Mouse (Mus musculus): ENCODE data around the gene Apbb2. TPM values are rescaled to one million over a fixed set of nuclear protein-coding genes. Genes with fewer than 3 reads are reported as not detected.
A peak's percentile ranks its signal among the peaks of the same experiment; 100 is the strongest.
"Not testable (repeated sequence)": the region's sequence is repeated elsewhere in the genome, so short reads cannot be mapped to it uniquely, and the experiment has no call there.

Apbb2 gene
- polyA plus RNA-seq, 1 experiment from 2014 or later = 5.9 TPM

- H3K4me1 ChIP-seq = no peaks in the 10 kb centered on the region
- H3K9ac ChIP-seq = no peak overlapping the region
- ATAC-seq = no peak
- no peaks in the 10 kb centered on the region for H3K9me3 ChIP-seq (replicated peaks)
- no peak overlapping the region for H3K27ac ChIP-seq
- WGBS (ENCODE audit: insufficient replicate concordance) = 72% methylated on average over 6 of the region's 6 CpGs
- no peaks in the 10 kb centered on the region for H3K27me3 ChIP-seq (replicated peaks)
- no peak overlapping the region for H3K4me2 ChIP-seq
- no peak overlapping the region for H3K4me3 ChIP-seq
- no peaks in the 10 kb centered on the region for H3K36me3 ChIP-seq
Observed at GRCm38 (mm10) chr5:66298856-66299255, 319.7 kb downstream of the Apbb2 start.

GRCm38 (mm10) chr5:66296116-66296515, 322.5 kb downstream of the Apbb2 start:
- Histone ChIP-seq H3K9ac (no peak overlapping the region), H3K4me3 (no peak overlapping the region), H3K4me1 (no peaks in the 10 kb centered on the region), H3K27ac (no peak overlapping the region), H3K4me2 (no peak overlapping the region), H3K27me3 (replicated peaks) (no peaks in the 10 kb centered on the region), H3K36me3 (no peaks in the 10 kb centered on the region), H3K9me3 (replicated peaks) (no peaks in the 10 kb centered on the region)
- ATAC-seq = no peak
- 69% methylated on average over 5 of the region's 5 CpGs for WGBS (ENCODE audit: insufficient replicate concordance)

DNA sequence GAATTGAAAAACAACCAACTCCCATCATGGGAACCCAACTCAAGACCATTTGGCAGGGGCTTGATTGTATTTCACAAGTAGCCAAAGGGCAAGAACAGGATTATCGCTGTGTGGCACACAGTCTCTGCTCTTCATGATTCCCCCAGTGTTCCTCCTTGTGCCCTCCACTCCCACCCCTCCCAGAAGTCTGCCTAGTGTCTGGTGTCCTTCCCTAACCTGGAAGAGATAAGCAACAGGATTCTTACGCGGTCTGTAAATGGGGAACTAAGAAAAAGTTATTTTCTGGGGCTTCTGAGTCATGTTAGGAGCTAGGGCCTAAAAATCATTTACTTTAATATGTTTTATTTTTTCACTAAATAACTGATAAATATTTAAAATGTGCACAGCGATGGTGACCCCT, 323.6 kb downstream of the Apbb2 start:
- Histone ChIP-seq H3K9me3 (replicated peaks) (no peaks in the 10 kb centered on the region), H3K36me3 (no peaks in the 10 kb centered on the region)

GRCm38 (mm10) chr5:66294106-66294625, 324.4 kb downstream of the Apbb2 start:
- Histone ChIP-seq H3K27me3 (replicated peaks) (no peaks in the 10 kb centered on the region), H3K36me3 (no peaks in the 10 kb centered on the region), H3K4me1 (no peaks in the 10 kb centered on the region), H3K27ac (no peak overlapping the region), H3K9me3 (replicated peaks) (no peaks in the 10 kb centered on the region), H3K9ac (no peak overlapping the region), H3K4me3 (no peak overlapping the region), H3K4me2 (no peak overlapping the region)
- 61% methylated on average over 11 of the region's 11 CpGs for WGBS (ENCODE audit: insufficient replicate concordance)
- ATAC-seq = no peak

More for the DNA sequence above, 323.6 kb downstream of the Apbb2 start:
- Histone ChIP-seq H3K4me2 (no peak overlapping the region), H3K4me1 (no peaks in the 10 kb centered on the region), H3K27me3 (replicated peaks) (no peaks in the 10 kb centered on the region), H3K9ac (no peak overlapping the region), H3K4me3 (no peak overlapping the region), H3K27ac (no peak overlapping the region)
- 63% methylated on average over 4 of the region's 4 CpGs for WGBS (ENCODE audit: insufficient replicate concordance)
- no peak for ATAC-seq

- H3K27me3 ChIP-seq (replicated peaks) = no peaks in the 10 kb centered on the region
- H3K4me3 ChIP-seq = no peak overlapping the region
- H3K9ac ChIP-seq = no peak overlapping the region
- no peaks in the 10 kb centered on the region for H3K36me3 ChIP-seq
- H3K4me2 ChIP-seq = no peak overlapping the region
- ATAC-seq = no peak
- H3K27ac ChIP-seq = no peak overlapping the region
- WGBS (ENCODE audit: insufficient replicate concordance) = 66% methylated on average over 6 of the region's 6 CpGs
- H3K9me3 ChIP-seq (replicated peaks) = no peaks in the 10 kb centered on the region
- H3K4me1 ChIP-seq = no peaks in the 10 kb centered on the region
Observed at GRCm38 (mm10) chr5:66280742-66281141, 337.8 kb downstream of the Apbb2 start.

- Histone ChIP-seq H3K9ac (no peak overlapping the region), H3K4me1 (no peaks in the 10 kb centered on the region), H3K4me2 (no peak overlapping the region), H3K27me3 (replicated peaks) (no peaks in the 10 kb centered on the region), H3K4me3 (no peak overlapping the region), H3K9me3 (replicated peaks) (no peaks in the 10 kb centered on the region), H3K27ac (no peak overlapping the region), H3K36me3 (no peaks in the 10 kb centered on the region)
- ATAC-seq = no peak
- 56% methylated on average over 2 of the region's 2 CpGs for WGBS (ENCODE audit: insufficient replicate concordance)
Observed at GRCm38 (mm10) chr5:66279650-66280049, 338.9 kb downstream of the Apbb2 start.

- H3K36me3 ChIP-seq = no peaks in the 10 kb centered on the region
- H3K4me2 ChIP-seq = no peak overlapping the region
- H3K27ac ChIP-seq = no peak overlapping the region
- H3K9ac ChIP-seq = no peak overlapping the region
- no peak overlapping the region for H3K4me3 ChIP-seq
- H3K27me3 ChIP-seq (replicated peaks) = no peaks in the 10 kb centered on the region
- H3K9me3 ChIP-seq (replicated peaks) = no peaks in the 10 kb centered on the region
- WGBS (ENCODE audit: insufficient replicate concordance) = 46% methylated on average over 3 of the region's 3 CpGs
- H3K4me1 ChIP-seq = no peaks in the 10 kb centered on the region
- no peak for ATAC-seq
Observed at GRCm38 (mm10) chr5:66274417-66274816, 344.2 kb downstream of the Apbb2 start.

- H3K4me2 ChIP-seq = no peak overlapping the region
- no peaks in the 10 kb centered on the region for H3K27me3 ChIP-seq (replicated peaks)
- no peaks in the 10 kb centered on the region for H3K36me3 ChIP-seq
- no peak overlapping the region for H3K9ac ChIP-seq
- WGBS (ENCODE audit: insufficient replicate concordance) = 74% methylated on average over 2 of the region's 2 CpGs
- H3K9me3 ChIP-seq (replicated peaks) = no peaks in the 10 kb centered on the region
- H3K4me1 ChIP-seq = no peaks in the 10 kb centered on the region
- no peak overlapping the region for H3K27ac ChIP-seq
- no peak for ATAC-seq
- H3K4me3 ChIP-seq = no peak overlapping the region
Observed at GRCm38 (mm10) chr5:66271141-66271540, 347.4 kb downstream of the Apbb2 start.

DNA sequence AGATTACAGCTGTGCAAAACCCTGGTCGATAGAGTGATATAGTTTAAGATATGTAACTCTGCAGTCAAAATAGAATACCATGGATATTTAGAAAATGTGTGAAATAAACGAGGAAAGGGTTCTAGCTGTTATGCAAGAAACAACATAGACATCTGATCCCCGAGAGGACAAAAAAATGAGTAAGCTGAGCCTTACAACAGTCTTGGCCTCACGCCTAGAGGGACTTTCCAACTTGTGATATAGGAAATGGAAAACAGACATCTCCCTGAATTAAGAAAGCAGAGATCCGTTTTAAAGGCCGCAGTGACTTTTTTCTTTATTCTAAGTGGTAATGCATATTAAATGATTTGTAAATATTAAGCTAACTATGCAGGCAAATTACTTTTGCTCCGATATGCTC, 349.0 kb downstream of the Apbb2 start:
- no peak overlapping the region for H3K4me2 ChIP-seq
- H3K4me1 ChIP-seq = no peaks in the 10 kb centered on the region
- no peaks in the 10 kb centered on the region for H3K27me3 ChIP-seq (replicated peaks)
- no peak for ATAC-seq
- no peak overlapping the region for H3K27ac ChIP-seq
- H3K4me3 ChIP-seq = no peak overlapping the region
- WGBS (ENCODE audit: insufficient replicate concordance) = 66% methylated on average over 7 of the region's 7 CpGs
- H3K36me3 ChIP-seq = no peaks in the 10 kb centered on the region
- H3K9ac ChIP-seq = no peak overlapping the region
- no peaks in the 10 kb centered on the region for H3K9me3 ChIP-seq (replicated peaks)

GRCm38 (mm10) chr5:66263398-66263797, 355.2 kb downstream of the Apbb2 start:
- Histone ChIP-seq H3K4me2 (no peak overlapping the region), H3K36me3 (no peaks in the 10 kb centered on the region), H3K4me1 (no peaks in the 10 kb centered on the region), H3K27me3 (replicated peaks) (peaks cover 30% of the 10 kb centered on the region), H3K9ac (no peak overlapping the region), H3K4me3 (no peak overlapping the region), H3K9me3 (replicated peaks) (no peaks in the 10 kb centered on the region), H3K27ac (no peak overlapping the region)
- WGBS (ENCODE audit: insufficient replicate concordance) = 26% methylated on average over 4 of the region's 4 CpGs
- no peak for ATAC-seq

- no peak overlapping the region for H3K27ac ChIP-seq
- 69% methylated on average over 2 of the region's 2 CpGs for WGBS (ENCODE audit: insufficient replicate concordance)
- H3K9me3 ChIP-seq (replicated peaks) = no peaks in the 10 kb centered on the region
- H3K4me1 ChIP-seq = no peaks in the 10 kb centered on the region
- ATAC-seq = no peak
- no peak overlapping the region for H3K9ac ChIP-seq
- no peak overlapping the region for H3K4me3 ChIP-seq
- no peak overlapping the region for H3K4me2 ChIP-seq
- no peaks in the 10 kb centered on the region for H3K36me3 ChIP-seq
- peaks cover 30% of the 10 kb centered on the region for H3K27me3 ChIP-seq (replicated peaks)
Observed at GRCm38 (mm10) chr5:66262475-66262874, 356.1 kb downstream of the Apbb2 start.

- ATAC-seq = no peak
- peaks cover 30% of the 10 kb centered on the region for H3K27me3 ChIP-seq (replicated peaks)
Observed at GRCm38 (mm10) chr5:66259756-66260448, 358.7 kb downstream of the Apbb2 start, which contains the start of gene Nsun7. Gene Nsun7, plus strand, starts transcription at chr5:66259897.

GRCm38 (mm10) chr5:66259431-66259755, 359.2 kb downstream of the Apbb2 start:
- not testable (repeated sequence) for H3K9ac ChIP-seq, ATAC-seq

More at GRCm38 (mm10) chr5:66259756-66260448, 358.7 kb downstream of the Apbb2 start, which contains the start of gene Nsun7:
- Histone ChIP-seq H3K27ac (no peak within 1 kb of the TSS), H3K4me1 (no peaks in the 10 kb centered on the region), H3K9me3 (replicated peaks) (no peaks in the 10 kb centered on the region), H3K4me2 (peak within 1 kb of the TSS; percentile 65), H3K4me3 (peak within 1 kb of the TSS; percentile 53), H3K9ac (no peak within 1 kb of the TSS), H3K36me3 (no peaks in the 10 kb centered on the region)
- 2% methylated on average over 44 of the region's 44 CpGs for WGBS (ENCODE audit: insufficient replicate concordance)

More at GRCm38 (mm10) chr5:66259431-66259755, 359.2 kb downstream of the Apbb2 start:
- WGBS (ENCODE audit: insufficient replicate concordance) = 12% methylated on average over 5 of the region's 5 CpGs
- H3K4me1 ChIP-seq; H3K9me3 ChIP-seq (replicated peaks); H3K36me3 ChIP-seq; H3K27ac ChIP-seq: not testable (repeated sequence)
- Histone ChIP-seq H3K4me2 (peak overlapping the region; percentile 65), H3K27me3 (replicated peaks) (peaks cover 30% of the 10 kb centered on the region), H3K4me3 (peak overlapping the region; percentile 53)
